In the genomic region with DNA sequence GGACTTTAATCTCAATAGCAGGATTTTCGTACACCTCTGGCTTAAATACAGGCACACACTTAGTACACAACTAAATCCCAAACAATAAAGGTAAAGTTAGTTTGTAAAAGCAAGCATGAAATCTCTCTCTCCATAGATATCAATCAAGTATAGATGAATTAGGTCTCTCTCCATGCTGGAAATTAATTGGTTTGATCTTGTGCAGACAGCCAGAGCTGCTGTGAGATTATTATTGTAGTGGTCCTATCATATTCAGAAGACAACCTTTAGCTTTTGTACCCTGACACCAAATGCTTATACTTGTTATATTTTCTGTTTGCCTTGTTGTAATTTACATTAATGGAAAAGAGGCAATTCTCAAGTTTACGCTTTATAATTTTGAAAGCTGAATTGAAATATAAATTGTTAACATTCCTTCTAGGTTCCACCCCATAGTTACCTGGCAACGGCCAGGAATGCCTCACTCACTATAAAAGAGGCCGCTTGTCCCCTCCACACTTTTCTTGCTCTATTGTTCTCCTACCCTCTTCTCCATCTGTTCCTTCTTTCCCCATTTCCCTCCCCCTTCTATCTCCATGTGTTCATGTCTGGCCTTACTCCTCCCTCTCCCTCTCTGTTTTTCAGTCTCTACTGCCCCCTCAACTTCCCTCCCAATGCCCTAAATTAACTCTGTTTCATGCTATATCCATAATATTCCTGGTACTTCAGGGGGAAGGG, we compare ENCODE assay signal across 25 mouse cellular contexts.
A peak's percentile ranks its signal among the peaks of the same experiment; 100 is the strongest.
DNase-seq lines count a peak whose midpoint lies in the region; ATAC-seq and TF ChIP-seq lines count a peak whose summit lies in the region.
"Had no signal": no experiment of that assay in that cellular context is flagged by ENCODE, and none has a peak within 500 bp of the region (broad histone marks: within the 10 kb centered on the region; RNA-seq: fewer than 3 reads in every experiment).

No protein-coding gene starts in this region.

- H3K4me1 ChIP-seq in midbrain, embryonic 11.5 days (ENCODE audit: control insufficient read depth, insufficient read depth, low read length) = peaks cover 3% of the 10 kb centered on the region; the same call in 1 of the 2 replicates
- H3K4me1 ChIP-seq in midbrain, embryonic 16.5 days (ENCODE audit: control insufficient read depth, insufficient read depth, low read length) = no peaks in the 10 kb centered on the region
- H3K4me1 ChIP-seq in forebrain, embryonic 12.5 days = peaks cover 4% of the 10 kb centered on the region
- no peaks in the 10 kb centered on the region for H3K4me1 ChIP-seq in lung, adult 2 months (ENCODE audit: control insufficient read depth, insufficient read depth, low read length)
- H3K4me1 ChIP-seq: embryonic facial prominence, embryonic 10.5 days; heart, embryonic 13.5 days; limb, embryonic 10.5 days had no signal

- DNase-seq in midbrain, embryonic 11.5 days (ENCODE audit: low spot score, missing footprints) = no peak
- DNase-seq in embryo, embryonic 10.5 days (ENCODE audit: low spot score) = peak; percentile 33
- peak; percentile 9 for DNase-seq in mesoderm, embryonic 11.5 days (ENCODE audit: low read depth, low spot score)
- DNase-seq in ovary, postnatal 10 days (ENCODE audit: low spot score) = no peak
- no peak for DNase-seq in lung, adult 2 months
- no peak for DNase-seq in urinary bladder, postnatal 10 days (ENCODE audit: low spot score)
- DNase-seq: adrenal gland, adult 2 months; cerebellum, adult 18-20 months; cerebellum, postnatal 25 days; gastrocnemius, postnatal 36 days; heart, adult 2 months; heart, postnatal 14 days; kidney, postnatal 25 days; liver; right cerebral cortex, postnatal 14 days; thymus, postnatal 14 days had no signal

- H3K9ac ChIP-seq in midbrain, embryonic 11.5 days (ENCODE audit: low read length) = no peak overlapping the region
- no peak overlapping the region for H3K9ac ChIP-seq in midbrain, embryonic 16.5 days (ENCODE audit: low read depth, low read length)
- no peak overlapping the region for H3K9ac ChIP-seq in forebrain, embryonic 12.5 days
- H3K9ac ChIP-seq: heart, embryonic 13.5 days had no signal

- H3K27me3 ChIP-seq in midbrain, embryonic 11.5 days (ENCODE audit: control insufficient read depth, insufficient read depth, low read length) = no peaks in the 10 kb centered on the region
- H3K27me3 ChIP-seq in midbrain, embryonic 16.5 days (ENCODE audit: control insufficient read depth, insufficient read depth, low read depth, low read length) = no peaks in the 10 kb centered on the region
- H3K27me3 ChIP-seq in forebrain, embryonic 12.5 days = no peaks in the 10 kb centered on the region
- H3K27me3 ChIP-seq: heart, embryonic 13.5 days had no signal

- H3K36me3 ChIP-seq in midbrain, embryonic 11.5 days (ENCODE audit: control insufficient read depth, insufficient read depth, low read length) = no peaks in the 10 kb centered on the region
- H3K36me3 ChIP-seq in midbrain, embryonic 16.5 days (ENCODE audit: control insufficient read depth, insufficient read depth, low read length) = no peaks in the 10 kb centered on the region
- no peaks in the 10 kb centered on the region for H3K36me3 ChIP-seq in forebrain, embryonic 12.5 days (replicated peaks)
- H3K36me3 ChIP-seq: embryonic facial prominence, embryonic 10.5 days; heart, embryonic 13.5 days; limb, embryonic 10.5 days had no signal

- no peak overlapping the region for H3K4me3 ChIP-seq in midbrain, embryonic 11.5 days (ENCODE audit: low read depth, low read length)
- no peak overlapping the region for H3K4me3 ChIP-seq in midbrain, embryonic 16.5 days (ENCODE audit: low read depth, low read length)
- no peak overlapping the region for H3K4me3 ChIP-seq in forebrain, embryonic 12.5 days (replicated peaks)
- no peak overlapping the region for H3K4me3 ChIP-seq in lung, adult 2 months (replicated peaks; ENCODE audit: extremely low read depth, low read depth, low read length)
- H3K4me3 ChIP-seq: embryonic facial prominence, embryonic 10.5 days; heart, adult 2 months; heart, embryonic 13.5 days; left cerebral cortex, adult 2 months; limb, embryonic 10.5 days had no signal

- H3K27ac ChIP-seq in midbrain, embryonic 11.5 days (ENCODE audit: low read depth, low read length) = no peak overlapping the region
- H3K27ac ChIP-seq in midbrain, embryonic 16.5 days (ENCODE audit: low read length) = no peak overlapping the region
- H3K27ac ChIP-seq in forebrain, embryonic 12.5 days = no peak overlapping the region
- H3K27ac ChIP-seq: embryonic facial prominence, embryonic 10.5 days; heart, adult 2 months; heart, embryonic 13.5 days; left cerebral cortex, adult 2 months; limb, embryonic 10.5 days; macrophage had no signal

- peak; percentile 87 for ATAC-seq in midbrain, embryonic 11.5 days (ENCODE audit: low FRiP score)
- ATAC-seq in midbrain, embryonic 16.5 days = no peak
- peak; percentile 79 for ATAC-seq in forebrain, embryonic 12.5 days (ENCODE audit: low FRiP score)
- ATAC-seq: intestine, postnatal 0 days; lung, postnatal 0 days had no signal

- no peak for TF ChIP-seq POLR2A in lung, adult 2 months (IDR thresholded peaks at IDR 0.05; ENCODE audit: borderline replicate concordance, extremely low read depth, low read depth, low read length)

- no peaks in the 10 kb centered on the region for H3K9me3 ChIP-seq in midbrain, embryonic 11.5 days (ENCODE audit: control insufficient read depth, low read length)
- no peaks in the 10 kb centered on the region for H3K9me3 ChIP-seq in midbrain, embryonic 16.5 days (replicated peaks; ENCODE audit: control insufficient read depth, low read length, poor library complexity, severe bottlenecking)
- H3K9me3 ChIP-seq in forebrain, embryonic 12.5 days = no peaks in the 10 kb centered on the region
- H3K9me3 ChIP-seq: embryonic facial prominence, embryonic 10.5 days; heart, embryonic 13.5 days; limb, embryonic 10.5 days had no signal

- H3K4me2 ChIP-seq in midbrain, embryonic 11.5 days = no peak overlapping the region
- H3K4me2 ChIP-seq in midbrain, embryonic 16.5 days (ENCODE audit: low read length) = no peak overlapping the region
- H3K4me2 ChIP-seq in forebrain, embryonic 12.5 days = no peak overlapping the region
- H3K4me2 ChIP-seq: heart, embryonic 13.5 days had no signal

- no peak for TF ChIP-seq CTCF in lung, adult 2 months (IDR thresholded peaks at IDR 0.05; ENCODE audit: insufficient read depth, low read length)

- 36% methylated on average over 4 of the region's 4 CpGs for WGBS in midbrain, embryonic 11.5 days
- 28% methylated on average over 4 of the region's 4 CpGs for WGBS in midbrain, embryonic 16.5 days
- WGBS in forebrain, embryonic 12.5 days = 47% methylated on average over 4 of the region's 4 CpGs
- WGBS in lung, adult 2 months = 63% methylated on average over 4 of the region's 4 CpGs

Comparison
In these comparisons a context has a peak if more than half of its experiments do, and no peak if none do; other contexts are left out.
1. DNase-seq: peak in embryo, embryonic 10.5 days (single experiment) and mesoderm, embryonic 11.5 days (single experiment); none in midbrain, embryonic 11.5 days (single experiment), ovary, postnatal 10 days (single experiment), lung, adult 2 months (single experiment) and urinary bladder, postnatal 10 days (single experiment).